Mouse (Mus musculus): ENCODE measurements at regions not wholly inside any gene's neighbourhood (a gene's known extent, or its start where the extent isn't known, plus 50 kb on each side); places are given as distances from the start of the nearest gene placed in this dataset.

GRCm38 (mm10) chr8:89838494-89838893, 509.6 kb downstream of the Tox3 start:
- no peaks in the 10 kb centered on the region for H3K27me3 ChIP-seq
- ChIA-PET CTCF (no interaction called here), POLR2A (no interaction called here)
- ATAC-seq (no peak), DNase-seq (ENCODE audit: low read depth, low spot score) (peak; percentile 4)
- TF ChIP-seq CTCF (IDR thresholded peaks at IDR 0.05), result no peak
- in situ Hi-C loops (cut with MboI; ENCODE audit: low pct_unique_long_range_greater_than_20kb), result loop anchor here (25.0 kb wide), 1 partner anchor 1174 kb away; no protein-coding TSS in a partner anchor

GRCm38 (mm10) chr8:89833715-89834114, 514.4 kb downstream of the Tox3 start:
- ATAC-seq (no peak), DNase-seq (ENCODE audit: low read depth, low spot score) (no peak)
- ChIA-PET CTCF (interaction anchor here (1.0 kb wide), 1 partner anchor 32 kb away, joined by 3 read pairs; no protein-coding TSS in a partner anchor), POLR2A (no interaction called here)
- in situ Hi-C loops (cut with MboI; ENCODE audit: low pct_unique_long_range_greater_than_20kb), result loop anchor here (25.0 kb wide), 1 partner anchor 1179 kb away; no protein-coding TSS in a partner anchor
- H3K27me3 ChIP-seq, result no peaks in the 10 kb centered on the region
- peak; percentile 46 for TF ChIP-seq CTCF (IDR thresholded peaks at IDR 0.05)

DNA sequence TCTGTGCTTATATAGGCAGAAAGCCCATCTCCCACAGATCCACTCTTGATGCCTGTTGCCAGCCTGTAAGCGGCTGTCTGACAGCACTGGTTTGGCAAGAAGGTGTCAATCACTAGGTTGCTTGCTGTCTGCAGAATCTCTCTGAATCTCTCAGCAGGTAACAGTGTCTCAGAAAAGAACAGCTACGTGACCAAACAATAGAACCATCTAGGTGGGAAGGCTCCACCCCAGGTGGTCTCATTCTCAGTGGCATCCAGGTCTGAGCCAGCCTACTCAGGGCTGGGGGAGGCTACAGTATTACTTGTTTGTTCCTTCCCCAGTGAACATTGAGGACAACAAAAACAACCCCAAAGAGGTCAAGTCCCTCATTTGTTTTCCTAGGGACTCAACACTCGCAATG, 523.6 kb downstream of the Tox3 start:
- DNase-seq (ENCODE audit: low read depth, low spot score) (no peak), ATAC-seq (no peak)
- CTCF ChIA-PET, result interaction anchor here (1.0 to 1.2 kb wide), 3 partner anchors 10 to 12 kb away, joined by 3 read pairs; no protein-coding TSS in a partner anchor
- POLR2A ChIA-PET, result no interaction called here
- no peak for TF ChIP-seq CTCF (IDR thresholded peaks at IDR 0.05)
- H3K27me3 ChIP-seq, result no peaks in the 10 kb centered on the region
- in situ Hi-C loops (cut with MboI; ENCODE audit: low pct_unique_long_range_greater_than_20kb), result no loop called here

GRCm38 (mm10) chr8:89823631-89824030, 524.5 kb downstream of the Tox3 start:
- no peaks in the 10 kb centered on the region for H3K27me3 ChIP-seq
- ChIA-PET POLR2A (no interaction called here), CTCF (interaction anchor here (1.0 to 1.2 kb wide), 2 partner anchors 10 to 11 kb away, joined by 3 read pairs; no protein-coding TSS in a partner anchor)
- ATAC-seq, result no peak
- no peak for DNase-seq (ENCODE audit: low read depth, low spot score)
- in situ Hi-C loops (cut with MboI; ENCODE audit: low pct_unique_long_range_greater_than_20kb), result no loop called here
- TF ChIP-seq CTCF (IDR thresholded peaks at IDR 0.05), result no peak

- DNase-seq (ENCODE audit: low read depth, low spot score) (peak; percentile 66), ATAC-seq (peak; percentile 86)
- in situ Hi-C loops (cut with MboI; ENCODE audit: low pct_unique_long_range_greater_than_20kb), result no loop called here
- no peaks in the 10 kb centered on the region for H3K27me3 ChIP-seq
- CTCF ChIA-PET, result interaction anchor here (0.7 to 1.1 kb wide), 3 partner anchors 11 to 37 kb away, joined by 3 to 5 read pairs (median 3); no protein-coding TSS in a partner anchor
- TF ChIP-seq CTCF (IDR thresholded peaks at IDR 0.05), result no peak
- POLR2A ChIA-PET, result no interaction called here
These were observed 536.0 kb downstream of the Tox3 start for GRCm38 (mm10) chr8:89812036-89812711.

DNA sequence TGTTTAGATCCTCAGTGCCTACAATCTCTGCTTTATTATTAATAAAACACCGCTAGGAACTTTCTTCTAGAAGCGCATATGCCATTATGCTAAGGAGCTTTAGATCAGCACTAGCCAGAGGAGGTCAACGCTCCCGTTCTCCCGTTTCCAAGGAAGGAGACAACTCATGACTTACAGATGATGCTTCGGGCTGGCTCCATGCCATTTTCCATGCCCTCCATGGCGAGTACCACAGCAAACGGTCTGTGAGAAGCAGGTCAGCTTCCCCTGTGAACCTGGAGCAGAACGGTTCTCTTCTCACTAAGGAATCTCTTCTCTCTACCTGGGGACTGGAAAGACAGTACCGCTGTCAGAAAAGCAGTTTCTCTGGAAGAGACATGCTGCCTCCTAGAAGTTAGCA, 559.8 kb downstream of the Tox3 start:
- no peak for DNase-seq (ENCODE audit: low read depth, low spot score)
- H3K27me3 ChIP-seq, result peaks cover 6% of the 10 kb centered on the region
- no peak for ATAC-seq
- in situ Hi-C loops (cut with MboI; ENCODE audit: low pct_unique_long_range_greater_than_20kb), result loop anchor here (10.0 kb wide), 6 partner anchors 213 to 1033 kb away; no protein-coding TSS in a partner anchor
- no peak for TF ChIP-seq CTCF (IDR thresholded peaks at IDR 0.05)
- CTCF ChIA-PET, result no interaction called here
- POLR2A ChIA-PET, result interaction anchor here (1.1 kb wide), 1 partner anchor 9 kb away, joined by 7 read pairs; no protein-coding TSS in a partner anchor

DNA sequence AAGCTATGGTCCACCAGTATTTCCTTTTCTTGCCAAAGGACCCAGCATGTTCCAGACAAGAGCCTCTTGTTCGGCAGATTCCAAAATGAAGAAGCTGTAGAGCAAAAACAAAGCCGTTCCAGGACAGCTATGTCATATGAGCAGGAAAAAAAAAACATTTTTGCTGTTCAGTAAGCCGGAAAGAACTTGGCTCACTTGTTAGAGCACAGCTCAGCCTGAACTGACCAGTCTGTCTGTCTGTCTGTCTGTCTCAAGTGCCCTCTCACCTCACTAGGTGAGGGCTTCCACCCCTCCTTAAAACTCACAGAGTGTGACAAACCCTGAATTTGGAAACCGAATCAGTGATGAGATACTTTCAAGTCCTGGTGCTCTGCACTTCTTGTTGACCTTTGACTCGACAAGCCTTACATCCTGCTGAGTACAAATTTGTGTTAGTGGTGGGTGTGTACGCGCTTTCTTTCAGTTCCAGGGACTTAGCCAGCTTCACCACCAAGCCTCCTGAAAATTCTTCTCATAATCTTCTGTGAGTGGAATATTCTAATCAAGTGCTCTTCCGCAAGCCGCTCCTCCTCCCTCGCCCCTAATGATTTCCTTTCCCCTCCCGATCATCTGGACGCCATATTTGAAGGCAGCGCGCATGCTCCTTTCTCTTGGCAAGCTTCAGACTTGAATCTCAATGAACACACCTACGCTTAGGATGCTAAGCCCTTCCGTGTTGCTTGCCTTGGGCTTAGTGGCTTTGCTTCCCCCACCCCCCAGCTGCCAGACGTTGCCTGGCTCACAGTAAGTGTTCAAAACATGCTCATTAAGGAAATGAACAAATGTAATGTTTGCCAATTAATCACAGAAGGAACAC, 560.9 kb downstream of the Tox3 start:
- CTCF ChIA-PET, result interaction anchor here (0.8 to 1.9 kb wide), 3 partner anchors 32 to 1006 kb away, joined by 3 to 4 read pairs (median 3); no protein-coding TSS in a partner anchor
- TF ChIP-seq CTCF (IDR thresholded peaks at IDR 0.05), result no peak
- POLR2A ChIA-PET, result interaction anchor here (1.1 kb wide), 1 partner anchor 10 kb away, joined by 7 read pairs; no protein-coding TSS in a partner anchor
- in situ Hi-C loops (cut with MboI; ENCODE audit: low pct_unique_long_range_greater_than_20kb), result loop anchor here (10.0 kb wide), 6 partner anchors 212 to 1032 kb away; no protein-coding TSS in a partner anchor
- ATAC-seq (peak; percentile 72), DNase-seq (ENCODE audit: low read depth, low spot score) (peak; percentile 73)
- H3K27me3 ChIP-seq, result peaks cover 12% of the 10 kb centered on the region

DNA sequence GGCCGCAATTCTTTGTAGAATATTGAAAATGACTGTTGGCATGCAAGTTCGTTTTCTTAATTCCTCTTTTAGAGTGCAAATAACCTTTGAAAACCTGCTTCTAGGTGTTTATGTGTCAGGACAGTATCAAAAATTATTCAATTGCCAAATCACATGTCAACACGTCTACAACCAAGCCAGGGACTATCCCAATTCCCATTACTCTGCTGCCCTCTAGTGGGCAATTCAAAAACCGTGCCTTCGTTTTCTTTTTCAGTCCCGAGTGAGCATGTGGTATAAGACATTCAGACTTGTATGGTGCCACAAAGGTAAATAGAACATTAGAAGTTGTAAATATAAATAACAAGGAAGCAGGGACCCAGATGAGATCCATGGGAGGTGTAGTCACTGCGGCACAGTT, 563.1 kb downstream of the Tox3 start:
- in situ Hi-C loops (cut with MboI; ENCODE audit: low pct_unique_long_range_greater_than_20kb), result loop anchor here (10.0 kb wide), 6 partner anchors 210 to 1030 kb away; no protein-coding TSS in a partner anchor
- CTCF ChIA-PET, result interaction anchor here (1.0 to 1.7 kb wide), 5 partner anchors 10 to 86 kb away, joined by 3 to 6 read pairs (median 4); no protein-coding TSS in a partner anchor
- POLR2A ChIA-PET, result no interaction called here
- peaks cover 19% of the 10 kb centered on the region for H3K27me3 ChIP-seq
- peak; percentile 31 for DNase-seq (ENCODE audit: low read depth, low spot score)
- peak; percentile 91 for TF ChIP-seq CTCF (IDR thresholded peaks at IDR 0.05)
- no peak for ATAC-seq

DNA sequence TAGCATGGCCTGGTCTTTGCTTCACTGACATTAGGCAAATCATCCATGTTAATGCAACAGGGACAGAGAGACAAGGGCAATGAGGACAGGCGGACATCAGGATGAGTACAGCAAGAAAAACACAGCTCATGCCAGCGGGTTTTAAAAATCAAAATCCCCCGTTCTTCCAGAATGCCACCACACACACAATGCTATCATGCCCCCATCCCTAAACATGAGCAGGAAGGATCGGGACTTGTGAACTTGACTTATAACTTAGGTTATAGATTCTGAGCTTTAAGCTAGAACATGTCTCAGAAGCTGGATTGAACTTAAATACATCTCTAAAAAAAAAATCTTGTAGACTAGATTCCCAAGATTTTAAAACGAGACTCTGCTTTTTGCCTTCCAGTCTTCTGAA, 564.8 kb downstream of the Tox3 start:
- in situ Hi-C loops (cut with MboI; ENCODE audit: low pct_unique_long_range_greater_than_20kb), result loop anchor here (10.0 kb wide), 6 partner anchors 209 to 1029 kb away; no protein-coding TSS in a partner anchor
- no peak for TF ChIP-seq CTCF (IDR thresholded peaks at IDR 0.05)
- ChIA-PET CTCF (interaction anchor here (1.7 kb wide), 1 partner anchor 17 kb away, joined by 6 read pairs; no protein-coding TSS in a partner anchor), POLR2A (no interaction called here)
- H3K27me3 ChIP-seq, result peaks cover 34% of the 10 kb centered on the region
- ATAC-seq (no peak), DNase-seq (ENCODE audit: low read depth, low spot score) (no peak)

DNA sequence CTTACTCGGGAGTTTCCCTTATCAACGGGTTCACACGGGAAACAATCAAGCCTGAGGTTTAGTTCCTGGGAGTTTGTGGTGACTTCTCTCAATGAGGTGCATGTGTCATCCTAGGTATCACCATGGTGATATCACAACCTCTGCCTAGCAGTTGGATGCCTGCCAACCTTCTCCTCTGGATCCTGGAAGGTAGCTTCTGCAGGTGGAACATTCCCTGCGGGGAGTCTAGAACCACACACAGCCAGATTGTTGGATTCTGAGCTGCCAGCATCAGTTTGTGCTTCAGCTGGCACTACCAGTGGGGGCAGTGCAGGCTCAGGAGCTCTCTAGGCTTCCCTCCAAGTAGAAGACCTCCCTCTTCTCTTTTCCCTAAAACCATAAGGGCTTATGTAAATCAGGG, 581.8 kb downstream of the Tox3 start:
- DNase-seq (ENCODE audit: low read depth, low spot score) (peak; percentile 25), ATAC-seq (no peak)
- no peak for TF ChIP-seq CTCF (IDR thresholded peaks at IDR 0.05)
- CTCF ChIA-PET, result interaction anchor here (2.0 kb wide), 1 partner anchor 18 kb away, joined by 6 read pairs; no protein-coding TSS in a partner anchor
- POLR2A ChIA-PET, result no interaction called here
- in situ Hi-C loops (cut with MboI; ENCODE audit: low pct_unique_long_range_greater_than_20kb), result no loop called here
- H3K27me3 ChIP-seq, result peaks cover 23% of the 10 kb centered on the region

All from Patski (cell line).